ENCODE assay signal across 17 mouse cellular contexts in the genomic region with DNA sequence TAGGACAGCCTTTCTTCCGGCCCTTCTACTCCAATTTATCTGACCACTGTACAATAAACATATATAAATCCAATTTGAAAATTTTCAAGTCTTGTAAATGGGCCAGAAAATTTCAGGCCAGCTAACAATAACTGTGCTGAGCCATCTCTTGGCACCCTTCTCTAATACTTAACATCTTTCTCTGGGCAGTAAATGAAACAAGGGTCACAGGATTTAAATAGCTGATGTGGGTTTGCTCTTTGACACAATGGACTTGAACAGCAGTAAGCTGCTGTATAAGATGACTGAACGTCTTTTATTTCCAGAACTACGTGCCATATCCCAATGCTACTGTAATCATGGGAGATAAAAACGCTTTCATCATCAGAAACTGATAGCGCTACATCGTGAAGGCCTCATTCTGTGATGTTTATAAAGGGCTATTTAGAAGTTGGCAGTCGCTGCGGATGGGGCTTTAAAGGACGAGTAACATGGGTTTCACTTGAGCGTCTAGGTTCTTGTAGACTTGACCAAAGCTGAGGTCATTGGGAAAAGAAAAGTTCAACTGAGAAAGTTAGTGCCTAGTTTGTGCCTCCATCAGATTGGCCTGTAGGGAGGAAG. TPM values are rescaled to one million over a fixed set of nuclear protein-coding genes. Genes with fewer than 3 reads are reported as not detected.
DNase-seq lines count a peak whose midpoint lies in the region; ATAC-seq and TF ChIP-seq lines count a peak whose summit lies in the region.
"Had no signal": no experiment of that assay in that cellular context is flagged by ENCODE, and none has a peak within 500 bp of the region (broad histone marks: within the 10 kb centered on the region; RNA-seq: fewer than 3 reads in every experiment).

No protein-coding gene starts in this region.

- WGBS in kidney, embryonic 15.5 days, result 85% methylated on average over 10 of the region's 10 CpGs
- 47% methylated on average over 10 of the region's 10 CpGs for WGBS in lung, embryonic 14.5 days

- H3K9ac ChIP-seq in kidney, embryonic 15.5 days, result no peak overlapping the region
- no peak overlapping the region for H3K9ac ChIP-seq in lung, embryonic 14.5 days
- H3K9ac ChIP-seq: embryonic facial prominence, embryonic 12.5 days; forebrain, embryonic 15.5 days; hindbrain, embryonic 13.5 days had no signal

- no peak overlapping the region for H3K4me3 ChIP-seq in kidney, embryonic 15.5 days (replicated peaks)
- H3K4me3 ChIP-seq in lung, embryonic 14.5 days (ENCODE audit: low read depth, low read length), result no peak overlapping the region
- H3K4me3 ChIP-seq in brown adipose tissue, adult 24 weeks (ENCODE audit: insufficient read depth, low read depth, low read length), result no peak overlapping the region
- H3K4me3 ChIP-seq: embryonic facial prominence, embryonic 12.5 days; forebrain, embryonic 15.5 days; hindbrain, embryonic 13.5 days had no signal

- no peak overlapping the region for H3K4me2 ChIP-seq in kidney, embryonic 15.5 days
- no peak overlapping the region for H3K4me2 ChIP-seq in lung, embryonic 14.5 days
- H3K4me2 ChIP-seq: embryonic facial prominence, embryonic 12.5 days; forebrain, embryonic 15.5 days; hindbrain, embryonic 13.5 days had no signal

- H3K36me3 ChIP-seq in kidney, embryonic 15.5 days, result no peaks in the 10 kb centered on the region
- H3K36me3 ChIP-seq in lung, embryonic 14.5 days (ENCODE audit: insufficient read depth), result no peaks in the 10 kb centered on the region
- H3K36me3 ChIP-seq: embryonic facial prominence, embryonic 12.5 days; forebrain, embryonic 15.5 days; hindbrain, embryonic 13.5 days had no signal

- TF ChIP-seq CTCF in lung, embryonic 14.5 days (IDR thresholded peaks at IDR 0.05; ENCODE audit: low read depth), result no peak

- no peak for DNase-seq in kidney, adult 18-20 months
- DNase-seq in lung, embryonic 14.5 days, result peak; percentile 55
- no peak for DNase-seq in lung, adult 18-20 months
- DNase-seq in adipocyte (ENCODE audit: low spot score), result peak; percentile 58
- no peak for DNase-seq in layer of hippocampus, postnatal 10 days (ENCODE audit: low spot score in 2 of 2)
- DNase-seq: adrenal gland, postnatal 10 days; cerebellum, adult 11-12 months; cerebellum, adult 9-10 months; cerebellum, postnatal 25 days; gastrocnemius, postnatal 36 days; heart, postnatal 14 days had no signal

- H3K27me3 ChIP-seq in kidney, embryonic 15.5 days, result no peaks in the 10 kb centered on the region
- H3K27me3 ChIP-seq in lung, embryonic 14.5 days (ENCODE audit: insufficient read depth, low read length), result no peaks in the 10 kb centered on the region
- H3K27me3 ChIP-seq: embryonic facial prominence, embryonic 12.5 days; forebrain, embryonic 15.5 days; hindbrain, embryonic 13.5 days had no signal

- H3K27ac ChIP-seq in kidney, embryonic 15.5 days, result 0 out of 2 replicates have a peak overlapping the region, but pooled peaks have one; percentile 25
- H3K27ac ChIP-seq in lung, embryonic 14.5 days (ENCODE audit: low read depth), result no peak overlapping the region
- peak overlapping the region; percentile 32; the same call in 1 of the 2 replicates for H3K27ac ChIP-seq in brown adipose tissue, adult 24 weeks (replicated peaks; ENCODE audit: low read depth, low read length)
- H3K27ac ChIP-seq: embryonic facial prominence, embryonic 12.5 days; forebrain, embryonic 15.5 days; hindbrain, embryonic 13.5 days; hindbrain, postnatal 0 days had no signal

- peaks cover 23% of the 10 kb centered on the region for H3K4me1 ChIP-seq in kidney, embryonic 15.5 days
- H3K4me1 ChIP-seq in lung, embryonic 14.5 days (ENCODE audit: insufficient read depth), result 0 out of 2 replicates have a peak, but pooled peaks cover 9% of the 10 kb centered on the region
- peaks cover 11% of the 10 kb centered on the region for H3K4me1 ChIP-seq in brown adipose tissue, adult 24 weeks (ENCODE audit: control insufficient read depth, insufficient read depth, insufficient read length, low read length)
- H3K4me1 ChIP-seq: forebrain, embryonic 15.5 days; hindbrain, embryonic 13.5 days had no signal

- H3K9me3 ChIP-seq in kidney, embryonic 15.5 days (replicated peaks), result no peaks in the 10 kb centered on the region
- H3K9me3 ChIP-seq in lung, embryonic 14.5 days (ENCODE audit: low read depth, low read length), result no peaks in the 10 kb centered on the region
- H3K9me3 ChIP-seq: embryonic facial prominence, embryonic 12.5 days; forebrain, embryonic 15.5 days; hindbrain, embryonic 13.5 days had no signal

- ATAC-seq in kidney, embryonic 15.5 days (replicated peaks; ENCODE audit: low FRiP score), result no peak
- peak; percentile 19; the same call in 1 of the 2 replicates for ATAC-seq in lung, embryonic 14.5 days (ENCODE audit: insufficient read depth)
- ATAC-seq: forebrain, embryonic 15.5 days; hindbrain, postnatal 0 days had no signal

RNA-seq across cellular contexts. Expression of a gene that starts 30.8 kb away (rescaled TPM):
- polyA plus RNA-seq in kidney, embryonic 15.5 days (2015; fragmentation: Nextera tagmentation; extraction: Ambion mirVana), result 24.4 and 26.8 TPM in 2 replicates
- polyA plus RNA-seq in lung, embryonic 14.5 days (2014; fragmentation: Nextera tagmentation; extraction: Ambion mirVana), result 13.6 and 16.3 TPM in 2 replicates
- polyA plus RNA-seq in brown adipose tissue, adult 24 weeks (2012; ENCODE audit: insufficient read depth, insufficient read length, missing spikeins), result 11.2 and 17.3 TPM in 2 replicates
- 1 to 10 TPM; 4.6 to 5.0 TPM for total RNA-seq in layer of hippocampus, postnatal 10 days (2021)

RNA-seq across cellular contexts. Expression of a gene that starts 32.9 kb away (rescaled TPM):
- 697 and 713 TPM in 2 replicates for polyA plus RNA-seq in kidney, embryonic 15.5 days (2015; fragmentation: Nextera tagmentation; extraction: Ambion mirVana)
- polyA plus RNA-seq in lung, embryonic 14.5 days (2014; fragmentation: Nextera tagmentation; extraction: Ambion mirVana), result 215 and 230 TPM in 2 replicates
- 1,125 and 1,392 TPM in 2 replicates for polyA plus RNA-seq in brown adipose tissue, adult 24 weeks (2012; ENCODE audit: insufficient read depth, insufficient read length, missing spikeins)
- total RNA-seq in layer of hippocampus, postnatal 10 days (2021), result 100 to 1,000 TPM; 323 to 334 TPM

Comparison
In these comparisons a context has a peak if more than half of its experiments do, and no peak if none do; other contexts are left out.
1. DNase-seq: peak in lung, embryonic 14.5 days (single experiment) and adipocyte (single experiment); none in kidney, adult 18-20 months (single experiment), lung, adult 18-20 months (0 of 2) and layer of hippocampus, postnatal 10 days (0 of 2).